Mouse (Mus musculus): ENCODE measurements around the gene Ankrd2.

- TF ChIP-seq CTCF (IDR thresholded peaks at IDR 0.05; ENCODE audit: low read depth) (peak; percentile 37), EP300 (IDR thresholded peaks at IDR 0.05; ENCODE audit: low read depth) (no peak)
Measured at GRCm38 (mm10) chr19:42089103-42089747, 53.4 kb downstream of the Ankrd2 start.
